Mouse (Mus musculus) limb, embryonic 11.5 days (tissue): ENCODE measurements around the gene Bhlhe40. TPM values are rescaled to one million over a fixed set of nuclear protein-coding genes. Genes with fewer than 3 reads are reported as not detected.

Experiments used
- ATAC-seq: fragments of 200-750 bp; cut with Nextera tagmentation; 2 replicates; pipeline ENCODE4 v1.8.0; 2017; ENCODE audit warnings: low read depth; ENCODE audit not compliant: insufficient number of reproducible peaks, low FRiP score, low TSS enrichment
- DNase-seq: peaks from one replicate; pipeline ENCODE4 v3.0.0-alpha.2; 2015; ENCODE audit warnings: low spot score
- H3K27ac ChIP-seq: fragments of 300-500 bp; sonication (generic); replicated peaks from 2 replicates; pipeline ENCODE4 v1.5.1; 2014; ENCODE audit warnings: low read depth, mild to moderate bottlenecking, low read length
- H3K27me3 ChIP-seq: fragments of 300-500 bp; sonication (generic); 2 replicates; pipeline ENCODE4 v1.6.1; 2014; ENCODE audit warnings: mild to moderate bottlenecking, low read length, mixed read lengths; ENCODE audit not compliant: control insufficient read depth, insufficient read depth
- H3K36me3 ChIP-seq: fragments of 300-500 bp; sonication (generic); 2 replicates; pipeline ENCODE4 v1.6.1; 2014; ENCODE audit warnings: mild to moderate bottlenecking, low read length, moderate library complexity, mixed read lengths; ENCODE audit not compliant: control insufficient read depth, insufficient read depth
- H3K4me1 ChIP-seq: fragments of 300-500 bp; sonication (generic); 2 replicates; pipeline ENCODE4 v1.6.1; 2014; ENCODE audit warnings: low read length, mixed read lengths; ENCODE audit not compliant: control insufficient read depth, insufficient read depth
- H3K4me2 ChIP-seq: fragments of 300-500 bp; sonication (generic); 2 replicates; pipeline ENCODE4 v1.6.1; 2014; ENCODE audit warnings: low read depth, mild to moderate bottlenecking, moderate library complexity; ENCODE audit not compliant: severe bottlenecking
- H3K4me3 ChIP-seq: fragments of 300-500 bp; sonication (generic); 2 replicates; pipeline ENCODE4 v1.5.1; 2014; ENCODE audit warnings: low read depth, low read length
- H3K9ac ChIP-seq: fragments of 300-500 bp; sonication (generic); 2 replicates; pipeline ENCODE4 v1.6.1; 2014; ENCODE audit warnings: mild to moderate bottlenecking, low read length
- H3K9me3 ChIP-seq: fragments of 300-500 bp; sonication (generic); 2 replicates; pipeline ENCODE4 v1.6.1; 2016; ENCODE audit warnings: low read length; ENCODE audit not compliant: control insufficient read depth
- WGBS: fragments of 180-500 bp; shearing (Covaris S2); extraction: QIAGEN DNeasy Blood & Tissue Kit; methylation state at CpG from one replicate; pipeline ENCODE4 v1.1.7; 2014; 5-methylcytosine and 5-hydroxymethylcytosine counted together
- polyA plus RNA-seq: library from polyadenylated mRNA; unstranded; fragments of >200 nt; fragmentation: Nextera tagmentation; extraction: Ambion mirVana; gene quantifications from 2 replicates; pipeline ENCODE4 v1.2.1, GENCODE M21; 2014

Gene Bhlhe40
- polyA plus RNA-seq, 1 experiment from 2014 or later: 3.2 TPM

DNA sequence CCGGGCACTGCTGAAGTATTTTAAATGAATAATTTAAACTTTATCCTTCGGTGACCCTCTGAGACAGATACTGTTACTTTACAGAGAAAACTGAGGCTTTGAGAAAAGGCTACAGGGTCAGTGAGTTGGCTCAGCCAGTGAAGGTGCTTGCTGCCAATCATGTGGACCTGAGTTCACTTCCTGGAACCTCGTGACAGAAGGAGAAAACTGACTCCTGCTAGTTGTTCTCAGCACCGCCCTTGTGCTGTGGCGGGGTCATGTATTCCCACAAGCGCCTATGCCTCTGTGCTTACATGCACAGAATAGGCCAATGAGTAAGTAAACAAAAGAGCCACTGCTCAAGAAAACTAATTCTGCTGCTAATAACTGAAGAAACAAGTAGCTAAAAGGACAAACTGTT, 17.4 kb upstream of the Bhlhe40 start:
- Histone ChIP-seq H3K4me2 (no peak overlapping the region), H3K4me1 (no peaks in the 10 kb centered on the region), H3K27me3 (no peaks in the 10 kb centered on the region), H3K27ac (no peak overlapping the region), H3K9me3 (no peaks in the 10 kb centered on the region), H3K36me3 (no peaks in the 10 kb centered on the region), H3K4me3 (no peak overlapping the region), H3K9ac (no peak overlapping the region)
- DNase-seq: no peak
- no peak for ATAC-seq
- WGBS: 76% methylated on average over 6 of the region's 6 CpGs

DNA sequence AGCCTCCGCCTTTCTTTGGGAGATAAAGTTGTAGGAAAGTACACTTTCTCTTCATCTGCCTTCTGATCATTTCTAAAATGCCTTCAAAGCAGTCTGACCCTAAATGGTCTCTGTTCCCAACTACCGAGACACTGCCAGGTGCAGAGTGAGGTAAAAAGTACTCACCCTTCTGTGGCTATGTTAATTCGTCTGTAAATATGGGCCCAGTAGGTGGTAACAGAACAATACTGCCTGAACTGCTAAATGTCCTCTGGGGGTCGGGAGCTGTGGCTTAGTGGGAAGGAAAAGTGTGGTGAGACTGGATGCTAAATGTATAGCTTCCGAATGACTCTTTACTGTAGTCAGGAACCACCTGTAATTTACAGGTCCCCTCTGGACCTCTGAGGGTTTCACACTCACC, 16.1 kb upstream of the Bhlhe40 start:
- Histone ChIP-seq H3K27ac (no peak overlapping the region), H3K27me3 (no peaks in the 10 kb centered on the region), H3K9ac (no peak overlapping the region), H3K36me3 (no peaks in the 10 kb centered on the region), H3K4me3 (no peak overlapping the region), H3K4me1 (no peaks in the 10 kb centered on the region), H3K4me2 (no peak overlapping the region), H3K9me3 (no peaks in the 10 kb centered on the region)
- DNase-seq (no peak), ATAC-seq (no peak)
- WGBS: 57% methylated on average over 5 of the region's 5 CpGs

DNA sequence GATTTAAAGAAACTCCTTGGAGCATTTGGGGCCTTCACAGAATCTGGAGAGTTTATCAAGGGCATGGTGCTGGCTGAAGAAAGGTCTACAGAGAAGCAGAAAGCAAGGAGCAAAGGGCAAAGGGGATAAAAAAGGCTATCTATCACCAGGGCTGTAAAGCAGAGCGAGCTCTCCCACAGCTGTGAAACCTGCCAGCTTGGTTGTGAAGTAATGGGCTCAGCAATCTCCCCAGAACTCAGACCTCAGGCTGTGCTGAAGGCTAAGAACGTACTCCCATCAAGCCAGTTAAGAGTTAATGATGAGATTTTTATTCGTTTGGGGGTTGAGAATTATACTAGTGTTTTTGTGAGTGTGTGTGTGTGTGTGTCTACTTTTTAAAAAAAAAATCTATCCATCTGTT, 13.3 kb upstream of the Bhlhe40 start:
- no peak overlapping the region for H3K27ac ChIP-seq
- no peak for ATAC-seq
- no peak for DNase-seq
- 24% methylated on average over 3 of the region's 3 CpGs for WGBS
- H3K36me3 ChIP-seq: no peaks in the 10 kb centered on the region
- no peaks in the 10 kb centered on the region for H3K9me3 ChIP-seq
- H3K4me2 ChIP-seq: no peak overlapping the region
- H3K27me3 ChIP-seq: no peaks in the 10 kb centered on the region
- no peak overlapping the region for H3K4me3 ChIP-seq
- H3K9ac ChIP-seq: no peak overlapping the region
- H3K4me1 ChIP-seq: no peaks in the 10 kb centered on the region

DNA sequence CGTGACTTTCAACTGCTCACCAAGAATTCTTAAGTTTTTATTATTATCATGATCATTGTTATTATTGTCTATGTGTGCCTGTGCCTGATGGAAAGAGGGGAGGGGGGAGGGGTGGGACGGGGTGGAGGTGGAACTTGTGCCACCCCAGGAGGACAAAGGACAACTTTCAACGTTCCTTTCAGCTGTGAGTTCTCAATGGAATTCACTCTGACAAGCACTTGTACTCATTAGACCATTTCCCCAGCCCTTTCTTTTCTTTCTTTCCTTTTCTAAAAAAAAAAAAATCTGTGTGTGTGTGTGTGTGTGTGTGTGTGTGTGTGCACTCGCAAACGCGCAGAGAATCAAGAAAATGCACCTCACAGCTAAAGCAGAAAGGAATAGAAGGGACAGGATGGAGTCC, 12.4 kb upstream of the Bhlhe40 start:
- WGBS: 81% methylated on average over 6 of the region's 6 CpGs

DNA sequence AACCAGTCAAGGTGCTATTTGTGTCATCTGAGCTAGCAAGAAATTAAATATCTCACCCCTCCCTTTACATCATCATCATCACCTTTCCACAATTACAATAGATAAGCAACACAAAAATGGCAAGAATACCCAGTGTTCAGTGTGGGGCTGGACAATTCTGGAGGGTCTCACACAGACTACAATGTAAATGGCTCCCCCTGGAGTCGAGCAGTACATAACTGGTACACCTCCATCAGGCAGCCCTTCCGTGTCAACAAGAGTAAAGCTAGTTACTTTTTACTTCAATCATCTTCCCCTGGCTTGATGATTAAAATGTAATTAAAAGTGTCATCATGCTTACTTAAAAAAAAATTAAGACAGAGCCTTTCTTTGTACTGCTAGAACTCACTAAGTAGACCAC, 4.6 kb upstream of the Bhlhe40 start:
- 54% methylated on average over 2 of the region's 2 CpGs for WGBS
- Histone ChIP-seq H3K36me3 (no peaks in the 10 kb centered on the region), H3K27me3 (peaks cover 4% of the 10 kb centered on the region), H3K9me3 (no peaks in the 10 kb centered on the region), H3K27ac (no peak overlapping the region), H3K4me1 (no peaks in the 10 kb centered on the region), H3K9ac (no peak overlapping the region), H3K4me3 (no peak overlapping the region), H3K4me2 (no peak overlapping the region)
- DNase-seq: no peak
- ATAC-seq: no peak

More for the DNA sequence above, 12.4 kb upstream of the Bhlhe40 start:
- Histone ChIP-seq H3K36me3 (no peaks in the 10 kb centered on the region), H3K9ac (no peak overlapping the region), H3K4me1 (no peaks in the 10 kb centered on the region), H3K27me3 (no peaks in the 10 kb centered on the region), H3K4me3 (no peak overlapping the region), H3K4me2 (no peak overlapping the region), H3K9me3 (no peaks in the 10 kb centered on the region), H3K27ac (no peak overlapping the region)
- DNase-seq (no peak), ATAC-seq (no peak)

DNA sequence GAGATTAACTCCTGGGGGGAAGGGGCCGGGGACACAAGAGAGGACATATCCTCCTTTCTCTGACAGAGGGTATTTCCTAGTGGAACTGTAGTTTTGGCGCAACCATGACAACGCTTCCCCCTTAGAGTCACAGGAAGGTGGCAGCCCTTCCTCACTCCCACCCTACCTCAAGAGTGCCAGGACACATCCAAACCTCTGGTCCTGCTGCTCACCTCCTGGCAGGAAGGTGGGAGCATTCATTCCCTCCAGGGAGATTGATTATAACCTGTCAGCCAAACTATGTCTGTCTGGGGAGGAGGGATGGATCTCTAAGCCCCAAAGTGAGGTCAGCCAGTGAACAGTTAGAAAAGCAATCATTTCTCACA, 2.4 kb upstream of the Bhlhe40 start:
- no peak for DNase-seq
- no peak overlapping the region for H3K27ac ChIP-seq
- no peaks in the 10 kb centered on the region for H3K9me3 ChIP-seq
- ATAC-seq: no peak
- WGBS: 46% methylated on average over 3 of the region's 3 CpGs
- H3K36me3 ChIP-seq: no peaks in the 10 kb centered on the region
- H3K4me3 ChIP-seq: no peak overlapping the region
- H3K4me1 ChIP-seq: no peaks in the 10 kb centered on the region
- H3K4me2 ChIP-seq: peak overlapping the region; percentile 99
- no peak overlapping the region for H3K9ac ChIP-seq
- H3K27me3 ChIP-seq: peaks cover 12% of the 10 kb centered on the region

DNA sequence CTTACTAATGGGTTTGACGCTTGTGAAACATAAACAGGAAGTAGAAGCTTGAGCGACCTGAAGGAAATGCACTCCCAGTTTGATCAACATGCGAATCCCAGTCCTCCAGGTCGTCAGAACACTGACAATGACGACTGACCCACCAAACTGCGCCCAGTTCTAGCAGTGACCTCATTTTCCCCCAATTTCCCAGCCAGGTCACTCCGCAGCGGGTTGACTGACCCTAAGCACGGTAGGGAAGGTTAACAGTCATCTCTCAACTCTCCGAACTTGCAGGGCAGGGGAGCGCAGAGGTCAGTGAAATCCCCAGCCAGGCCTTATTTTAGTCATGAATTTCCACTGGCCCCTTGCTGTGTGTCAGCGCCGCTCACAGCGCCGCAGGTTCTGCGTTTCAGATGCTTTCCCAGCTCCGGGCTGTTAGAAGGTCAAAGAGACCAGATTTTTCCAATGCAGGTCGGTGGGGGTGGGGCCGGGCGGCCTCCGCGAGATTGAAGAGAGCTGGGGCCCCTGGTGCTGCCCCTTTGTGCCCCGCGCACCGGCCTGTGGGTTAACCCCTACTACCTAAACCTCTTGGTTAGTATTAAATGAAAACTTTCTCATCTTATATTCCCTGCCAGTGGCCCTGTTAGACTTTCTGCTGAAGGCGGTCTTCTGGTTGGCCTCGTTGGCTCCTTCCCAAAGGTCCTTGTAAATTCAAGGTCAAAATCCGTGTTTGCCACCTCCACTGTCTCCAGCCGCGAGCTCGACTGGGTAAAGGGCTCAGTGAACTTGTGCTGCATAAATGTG, 1.8 kb upstream of the Bhlhe40 start:
- no peak overlapping the region; the same call in 1 of the 2 replicates for H3K27ac ChIP-seq
- ATAC-seq (no peak; the same call in 1 of the 2 replicates), DNase-seq (peak; percentile 63)
- peak overlapping the region; percentile 99 for H3K4me2 ChIP-seq
- WGBS: under 1% methylated on average over 31 of the region's 31 CpGs
- H3K4me1 ChIP-seq: no peaks in the 10 kb centered on the region
- peaks cover 12% of the 10 kb centered on the region for H3K27me3 ChIP-seq
- no peaks in the 10 kb centered on the region for H3K36me3 ChIP-seq
- H3K4me3 ChIP-seq: peak overlapping the region; percentile 41
- no peaks in the 10 kb centered on the region for H3K9me3 ChIP-seq
- H3K9ac ChIP-seq: no peak overlapping the region

DNA sequence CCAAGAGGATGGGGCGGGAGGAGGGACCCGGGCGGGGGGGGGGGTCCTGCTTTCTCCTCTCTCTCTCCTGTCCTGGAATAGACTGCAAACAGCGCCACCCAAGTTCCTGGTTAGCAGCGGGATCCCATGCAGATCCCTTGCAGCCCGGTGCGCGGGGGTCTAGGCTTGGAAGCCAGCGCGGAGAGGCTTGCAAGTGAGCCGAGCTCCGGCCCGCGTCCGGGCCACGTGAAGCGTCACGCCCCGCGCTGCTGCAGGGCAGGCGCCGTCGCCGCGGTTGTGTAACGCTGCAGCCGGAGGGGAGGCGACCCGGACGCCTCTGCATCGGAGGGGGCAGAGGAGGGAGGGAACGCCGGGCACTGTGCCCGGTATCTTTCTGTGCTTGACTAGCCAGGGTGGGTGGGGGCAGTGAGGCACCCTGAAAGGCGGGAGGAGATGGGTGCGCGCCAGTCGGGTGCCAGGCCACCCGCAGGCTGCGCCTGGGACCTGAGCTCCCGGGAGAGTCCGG, 1.2 kb upstream of the Bhlhe40 start:
- H3K4me2 ChIP-seq: peak overlapping the region; percentile 99
- peak; percentile 89 for DNase-seq
- no peaks in the 10 kb centered on the region for H3K4me1 ChIP-seq
- peak; percentile 74 for ATAC-seq
- H3K27ac ChIP-seq: peak overlapping the region; percentile 55; the same call in 1 of the 2 replicates
- no peaks in the 10 kb centered on the region for H3K36me3 ChIP-seq
- peak overlapping the region; percentile 53 for H3K9ac ChIP-seq
- H3K4me3 ChIP-seq: peak overlapping the region; percentile 41
- H3K9me3 ChIP-seq: no peaks in the 10 kb centered on the region
- under 1% methylated on average over 34 of the region's 42 CpGs for WGBS
- peaks cover 12% of the 10 kb centered on the region for H3K27me3 ChIP-seq
